Mouse (Mus musculus): Measurements from ENCODE around the gene Snx25.
A peak's percentile ranks its signal among the peaks of the same experiment; 100 is the strongest.

Snx25 gene

DNA sequence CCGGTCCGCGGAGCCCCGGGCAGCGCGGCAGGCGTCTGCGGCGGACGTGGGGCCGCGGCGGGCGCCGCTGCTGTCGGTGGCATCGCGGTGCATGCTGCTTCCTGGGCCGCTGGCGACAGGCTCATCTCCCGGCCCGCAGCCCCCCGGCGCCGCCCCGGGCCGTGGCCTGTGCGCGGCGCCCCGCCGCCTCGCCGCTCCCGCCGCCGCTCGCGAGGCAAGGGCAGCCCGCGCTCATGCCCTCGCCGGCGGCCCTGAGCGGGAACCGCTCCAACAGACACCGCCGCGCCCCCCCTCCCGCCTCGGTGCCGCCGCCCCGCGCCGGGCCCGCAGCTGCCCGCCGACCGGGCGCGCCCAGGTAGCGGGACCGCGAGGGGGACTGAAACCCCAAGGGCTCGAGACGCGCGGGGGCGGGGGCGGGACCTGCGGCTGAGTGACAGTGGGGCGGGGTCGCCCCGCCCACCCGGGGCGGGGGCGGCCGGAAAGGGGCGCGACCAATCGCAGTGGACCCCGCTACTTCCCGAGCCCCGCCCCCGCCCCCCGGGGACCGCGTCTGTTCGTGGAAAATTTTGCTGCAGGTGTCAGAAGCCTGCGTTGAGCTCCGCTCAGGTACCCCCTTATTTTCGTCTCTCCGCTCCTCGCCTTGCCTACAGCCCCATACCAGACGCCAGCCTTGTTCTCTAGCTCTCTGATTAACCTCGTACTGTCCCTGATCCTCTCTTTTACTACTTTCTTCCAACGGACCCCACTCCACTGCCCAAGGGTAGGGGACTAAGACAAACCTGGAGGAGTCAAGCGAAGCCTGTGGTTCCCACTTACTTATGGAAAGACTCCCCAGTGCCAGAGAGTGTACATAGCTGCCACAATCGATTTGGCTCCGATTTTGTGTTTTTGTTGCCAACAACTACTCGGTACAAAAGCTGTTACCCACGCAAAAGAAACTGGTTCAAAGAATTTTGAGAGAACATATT lies at the start of gene Snx25:
Snx25 (minus strand) TSS at position 96 of the 968 bp plus-strand sequence.
- peak; percentile 72 to 74 for DNase-seq (ENCODE audit: low spot score in 2 of 2)

DNA sequence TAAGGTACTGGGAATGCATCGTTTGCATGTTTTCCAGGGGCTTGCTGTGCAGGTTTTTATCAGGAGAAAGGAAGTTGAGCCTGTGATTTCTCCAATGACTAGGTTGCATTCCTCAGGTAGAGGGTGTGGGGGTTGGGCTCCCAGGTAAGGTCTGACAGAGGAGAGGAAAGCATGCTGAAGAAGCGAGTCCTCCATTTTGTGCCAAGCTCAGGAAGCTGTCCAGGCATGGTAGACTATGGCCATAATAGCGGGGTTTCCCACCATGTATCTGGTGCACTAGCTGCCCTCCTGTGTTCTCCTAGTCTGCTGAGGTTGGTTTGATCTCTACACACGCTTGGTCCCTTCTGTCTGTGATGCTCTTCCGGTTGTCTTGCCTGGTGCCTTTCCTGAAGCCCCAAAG lies 45.7 kb upstream of the Snx25 start:
- no peak for DNase-seq (ENCODE audit: low spot score in 2 of 2)

DNA sequence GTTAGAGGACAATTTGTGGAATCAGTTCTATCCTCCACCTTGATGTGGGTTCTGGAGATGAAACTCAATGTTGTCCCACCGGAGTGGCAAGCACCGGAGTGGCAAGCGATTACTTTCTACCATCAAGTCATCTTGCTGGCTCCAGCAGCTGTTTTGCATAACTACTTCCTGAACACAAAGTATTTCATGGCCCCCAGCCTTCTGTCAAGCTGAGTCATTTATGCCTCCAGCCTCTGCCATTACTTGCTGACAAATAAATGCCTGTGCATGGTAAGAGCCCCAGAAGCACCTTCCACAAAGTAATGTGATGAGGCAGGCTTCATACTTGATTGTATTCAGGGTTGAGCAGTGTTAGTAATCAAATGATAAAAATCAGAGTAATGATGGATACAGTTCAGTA lies 44.9 kb upstream of the Snx25 start:
- no peak for DNase-seq (ENCODE audit: low spot score in 2 of 2)

GRCm38 (mm10) chr8:46193100-46193499 lies 41.1 kb upstream of the Snx25 start:
- no peak for DNase-seq (ENCODE audit: low spot score in 2 of 2)

DNA sequence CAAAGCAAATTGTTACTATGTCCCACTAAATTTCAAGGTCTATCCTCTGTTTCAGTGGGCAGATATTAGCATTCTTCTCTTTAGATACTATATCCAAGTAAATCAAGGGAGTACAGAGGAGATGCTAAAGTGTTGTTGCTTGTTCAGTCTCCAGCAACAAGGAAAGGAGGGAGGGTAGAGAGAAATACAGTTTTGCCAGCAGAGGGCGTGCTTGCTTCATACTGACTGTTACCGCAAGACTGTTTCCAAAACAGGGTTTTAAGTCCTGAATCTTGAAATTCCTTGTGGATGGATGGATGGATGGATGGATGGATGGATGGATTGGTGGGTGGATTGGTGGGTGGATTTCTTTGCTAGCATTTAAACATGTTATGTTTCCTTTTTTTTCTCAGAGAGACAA lies 33.4 kb upstream of the Snx25 start:
- DNase-seq (ENCODE audit: low spot score in 2 of 2), result peak in 1 of 2 experiments; percentile 45

GRCm38 (mm10) chr8:46180136-46180535 lies 28.2 kb upstream of the Snx25 start:
- DNase-seq (ENCODE audit: low spot score in 2 of 2), result no peak

- no peak for DNase-seq (ENCODE audit: low spot score in 2 of 2)
Measured at GRCm38 (mm10) chr8:46173651-46174050, 21.7 kb upstream of the Snx25 start.

GRCm38 (mm10) chr8:46163870-46164190 lies 11.9 kb upstream of the Snx25 start:
- no peak for DNase-seq (ENCODE audit: low spot score in 2 of 2)

GRCm38 (mm10) chr8:46162953-46163869 lies 11.3 kb upstream of the Snx25 start:
- DNase-seq (ENCODE audit: low spot score in 2 of 2), result peak; percentile 90 to 94

DNA sequence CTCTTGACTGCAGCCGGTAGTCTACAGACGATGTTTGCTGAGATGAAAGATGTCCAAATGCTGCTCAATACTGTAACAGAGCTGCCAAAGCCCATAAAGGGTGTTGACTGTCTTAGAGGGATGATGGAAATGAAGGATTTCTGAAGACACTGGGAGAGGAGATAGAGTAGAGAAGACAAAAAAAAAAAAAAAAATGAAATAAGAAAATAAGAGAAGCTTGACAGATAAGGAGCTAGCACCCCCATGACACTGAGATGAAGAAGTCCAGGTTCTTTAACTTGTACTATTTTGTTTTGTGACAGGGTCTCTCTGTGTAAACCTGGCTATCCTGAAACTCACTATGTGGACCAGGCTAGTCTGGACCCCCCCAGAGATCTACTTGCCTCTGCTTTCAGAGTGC lies 1.1 kb upstream of the Snx25 start:
- DNase-seq (ENCODE audit: low spot score in 2 of 2), result no peak

DNA sequence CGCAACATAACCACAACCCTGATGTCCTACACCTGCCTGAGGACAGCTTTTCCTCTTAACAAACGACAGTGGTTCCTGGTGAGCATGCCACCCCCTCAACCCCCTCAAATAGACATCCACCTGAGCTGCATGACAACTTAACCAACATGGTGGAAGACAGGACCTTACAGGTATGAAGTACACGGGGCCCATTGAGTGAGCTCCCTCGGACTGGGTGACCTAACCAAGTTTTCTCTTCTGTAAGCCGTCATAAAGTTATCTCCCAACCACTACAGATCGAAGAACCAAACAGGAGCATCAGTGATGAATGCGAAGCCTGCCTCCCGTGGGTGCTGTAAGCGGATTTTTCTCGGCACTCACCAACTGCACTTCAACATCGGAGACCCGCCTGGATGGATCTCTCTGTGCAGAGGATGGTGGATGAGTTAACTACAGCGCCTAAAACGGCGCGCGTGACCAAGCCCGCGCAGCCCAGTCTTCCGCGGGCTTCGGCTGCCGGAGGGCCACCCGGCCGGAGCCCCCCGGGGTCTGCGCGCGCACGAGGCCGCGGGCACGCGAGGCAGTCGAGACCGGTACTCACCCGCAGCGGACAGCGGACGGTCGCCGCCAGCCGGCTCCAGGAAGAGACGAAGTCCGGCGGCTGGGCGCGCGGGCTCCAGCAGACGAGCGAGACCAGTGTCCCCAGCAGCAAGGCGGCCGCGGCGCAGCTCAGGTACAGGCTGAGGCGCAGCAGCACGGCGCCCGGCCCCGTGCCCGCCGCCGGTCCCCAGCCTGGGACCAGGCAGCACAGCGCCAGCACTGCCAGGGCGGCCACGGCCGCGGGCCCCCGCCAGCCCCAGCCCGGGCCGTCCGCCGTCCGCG lies 527 bp downstream of the Snx25 start, which contains the start of gene Cfap97:
Cfap97 (plus strand) TSS at position 570 of the 861 bp plus-strand sequence.
- peak in 1 of 2 experiments; percentile 31 for DNase-seq (ENCODE audit: low spot score in 2 of 2)

DNA sequence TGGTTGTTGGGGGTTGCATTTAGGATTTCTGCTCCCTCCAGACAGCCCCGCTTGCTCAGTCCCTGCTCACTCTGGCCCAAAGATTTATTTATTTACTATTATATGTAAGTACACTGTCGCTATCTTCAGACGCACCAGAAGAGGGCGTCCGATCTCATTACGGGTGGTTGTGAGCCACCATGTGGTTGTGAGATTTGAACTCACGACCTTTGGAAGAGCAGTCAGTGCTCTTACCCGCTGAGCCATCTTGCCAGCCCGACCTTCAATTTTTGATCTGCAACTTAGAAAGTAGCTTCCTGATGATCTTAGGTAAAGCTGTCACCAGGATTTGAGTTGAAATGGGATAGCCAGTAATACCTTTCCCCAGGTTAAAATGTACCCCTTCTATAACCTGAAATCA lies 2.2 kb downstream of the Snx25 start:
- DNase-seq (ENCODE audit: low spot score in 2 of 2), result no peak

- DNase-seq (ENCODE audit: low spot score in 2 of 2), result no peak
Measured at GRCm38 (mm10) chr8:46149306-46149705, 2.7 kb downstream of the Snx25 start.

DNA sequence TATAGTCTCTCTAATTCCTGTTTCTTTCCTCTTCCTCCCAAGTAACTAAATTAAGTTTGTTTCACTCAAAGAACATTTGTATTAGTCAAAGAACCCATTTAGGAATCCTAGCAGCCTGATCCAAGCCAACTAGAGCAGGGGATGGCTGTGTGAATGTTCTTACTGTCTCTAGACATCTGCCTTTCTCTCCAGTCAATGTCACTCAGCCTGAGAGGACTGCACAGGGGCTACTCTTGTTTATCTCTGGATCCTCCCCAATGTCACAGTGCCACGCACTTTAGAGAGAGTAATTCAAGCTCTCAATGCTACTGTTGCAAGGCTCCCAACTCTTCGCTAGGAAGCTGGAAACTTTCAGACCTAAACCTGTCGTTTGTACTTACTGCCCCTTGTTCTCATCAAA lies 5.8 kb downstream of the Snx25 start:
- no peak for DNase-seq (ENCODE audit: low spot score in 2 of 2)

GRCm38 (mm10) chr8:46143924-46144323 lies 8.0 kb downstream of the Snx25 start:
- no peak for DNase-seq (ENCODE audit: low spot score in 2 of 2)

GRCm38 (mm10) chr8:46143470-46143869 lies 8.5 kb downstream of the Snx25 start:
- no peak for DNase-seq (ENCODE audit: low spot score in 2 of 2)

- no peak for DNase-seq (ENCODE audit: low spot score in 2 of 2)
Measured at GRCm38 (mm10) chr8:46142498-46143081, 9.4 kb downstream of the Snx25 start.

DNA sequence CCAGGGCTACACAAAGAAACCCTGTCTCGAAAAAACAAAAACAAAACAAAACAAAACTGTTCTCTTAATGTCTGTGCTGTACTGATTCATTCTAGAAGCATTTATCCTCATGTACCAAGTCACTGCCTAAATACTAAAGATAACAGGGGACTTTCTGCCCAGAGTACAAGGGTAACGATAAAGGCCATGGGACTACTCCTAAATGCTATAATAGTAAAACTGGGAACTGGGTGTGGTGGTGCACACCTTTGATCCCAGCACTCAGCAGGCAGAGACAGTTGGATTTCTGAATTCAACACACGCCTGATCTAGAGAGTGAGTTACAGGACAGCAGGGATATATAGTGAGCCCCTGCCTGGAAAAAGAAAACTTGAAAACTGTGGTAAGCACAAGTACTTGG lies 10.3 kb downstream of the Snx25 start:
- no peak for DNase-seq (ENCODE audit: low spot score in 2 of 2)

DNA sequence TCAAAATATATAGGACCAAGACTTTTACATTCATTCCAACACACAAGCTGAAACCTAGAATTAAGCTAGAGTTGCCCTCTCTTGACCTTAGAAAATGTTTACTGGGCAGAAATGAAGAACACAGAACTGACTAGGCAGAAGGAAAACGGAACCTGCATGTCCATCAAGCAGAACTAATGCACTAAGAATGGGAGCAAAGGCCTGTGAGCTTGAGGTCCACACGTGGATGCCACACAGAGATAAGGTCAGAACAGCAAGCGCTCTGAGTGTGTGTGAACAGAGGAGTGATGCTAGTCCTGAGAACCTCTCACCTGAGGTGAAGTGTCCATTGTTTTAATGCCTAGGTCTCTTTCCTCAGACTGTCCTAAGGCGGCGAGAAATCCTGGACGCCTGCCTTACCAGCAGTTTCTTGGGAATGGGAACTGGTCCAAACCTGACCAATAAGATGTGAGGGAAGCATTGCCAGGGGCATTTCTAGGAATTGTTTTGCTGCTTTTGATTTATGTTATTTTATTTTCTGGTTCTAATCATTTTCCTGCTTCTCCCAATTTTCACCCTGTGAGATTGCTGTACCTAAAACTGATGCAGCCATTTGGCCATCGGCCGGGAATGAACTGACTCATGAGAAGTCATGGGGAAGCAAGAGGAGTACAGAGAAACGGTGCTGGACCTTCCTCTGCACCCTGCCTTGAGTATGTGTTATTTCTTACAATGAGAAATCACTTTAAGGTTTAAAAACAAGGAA lies 11.4 kb downstream of the Snx25 start:
- DNase-seq (ENCODE audit: low spot score in 2 of 2), result no peak

- no peak for DNase-seq (ENCODE audit: low spot score in 2 of 2)
Measured at GRCm38 (mm10) chr8:46137843-46138596, 13.9 kb downstream of the Snx25 start.
